In the genomic region with DNA sequence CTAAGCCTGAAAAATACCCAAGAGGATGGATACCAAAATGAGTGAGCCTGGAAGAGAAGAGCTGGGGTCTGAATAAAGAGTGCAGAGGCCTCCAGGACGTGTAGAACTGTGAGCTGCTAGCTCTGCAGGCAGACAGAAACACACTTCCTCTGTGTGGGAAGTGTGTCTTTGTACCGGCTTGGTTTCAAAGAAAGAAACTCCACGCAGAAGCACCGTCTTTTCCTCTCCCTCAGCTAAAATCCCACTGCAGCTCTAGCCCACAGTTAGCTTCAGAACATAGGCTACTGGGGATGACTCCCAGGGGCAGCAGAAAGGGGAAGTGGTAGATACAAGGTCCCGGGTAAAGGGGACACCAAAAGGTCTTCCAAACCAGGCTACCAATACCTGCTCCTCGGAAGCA, we compare ENCODE assay signal across 24 mouse cellular contexts. TPM values are rescaled to one million over a fixed set of nuclear protein-coding genes. Genes with fewer than 3 reads are reported as not detected.
A peak's percentile ranks its signal among the peaks of the same experiment; 100 is the strongest.
DNase-seq lines count a peak whose midpoint lies in the region; ATAC-seq and TF ChIP-seq lines count a peak whose summit lies in the region.
"Had no signal": no experiment of that assay in that cellular context is flagged by ENCODE, and none has a peak within 500 bp of the region (broad histone marks: within the 10 kb centered on the region; RNA-seq: fewer than 3 reads in every experiment).

No protein-coding gene starts in this region.

- H3K27me3 ChIP-seq in embryonic facial prominence, embryonic 14.5 days (replicated peaks; ENCODE audit: control insufficient read depth, insufficient read depth, low read length) = no peaks in the 10 kb centered on the region
- no peaks in the 10 kb centered on the region for H3K27me3 ChIP-seq in embryonic facial prominence, embryonic 10.5 days (replicated peaks; ENCODE audit: low read depth, poor library complexity, severe bottlenecking)
- no peaks in the 10 kb centered on the region for H3K27me3 ChIP-seq in thymus, adult 2 months (ENCODE audit: control insufficient read depth, insufficient read depth, low read length)
- H3K27me3 ChIP-seq: embryonic facial prominence, embryonic 15.5 days; forebrain, embryonic 15.5 days; hindbrain, embryonic 12.5 days had no signal

- TF ChIP-seq CTCF in left cerebral cortex, adult 2 months (IDR thresholded peaks at IDR 0.05) = no peak
- TF ChIP-seq CTCF in thymus, adult 2 months (IDR thresholded peaks at IDR 0.05; ENCODE audit: borderline replicate concordance, control insufficient read depth, extremely low read depth, insufficient read depth, low read length, poor library complexity) = no peak

- DNase-seq in embryonic facial prominence, embryonic 14.5 days (ENCODE audit: low spot score) = no peak
- no peak for DNase-seq in embryonic facial prominence, embryonic 10.5 days (ENCODE audit: low spot score)
- DNase-seq in left cerebral cortex, adult 2 months (ENCODE audit: extremely low spot score in 1 of 2, low spot score in 2 of 2) = no peak
- no peak for DNase-seq in left cerebral cortex, adult 11 months (ENCODE audit: low spot score)
- no peak for DNase-seq in thymus, adult 2 months
- DNase-seq in thymus, postnatal 4 days = no peak
- no peak for DNase-seq in yolk sac, embryonic 10.5 days (ENCODE audit: low spot score)
- DNase-seq: adrenal gland, postnatal 10 days; B cell, adult 2 months; cerebellum, adult 11-12 months; cerebellum, adult 9-10 months; cerebellum, postnatal 25 days; gastrocnemius, postnatal 14 days; heart, postnatal 10 days; heart, postnatal 4 days had no signal

- H3K4me3 ChIP-seq in embryonic facial prominence, embryonic 14.5 days (ENCODE audit: low read depth, low read length) = no peak overlapping the region
- no peak overlapping the region for H3K4me3 ChIP-seq in embryonic facial prominence, embryonic 10.5 days
- no peak overlapping the region for H3K4me3 ChIP-seq in left cerebral cortex, adult 2 months
- H3K4me3 ChIP-seq in thymus, adult 2 months (ENCODE audit: control insufficient read depth, insufficient read depth, low read length) = no peak overlapping the region
- H3K4me3 ChIP-seq: embryonic facial prominence, embryonic 15.5 days; erythroblast, embryonic 14.5 days; forebrain, embryonic 10.5 days; forebrain, embryonic 15.5 days; heart, embryonic 10.5 days; hindbrain, embryonic 12.5 days had no signal

- peaks cover 5% of the 10 kb centered on the region for H3K4me1 ChIP-seq in embryonic facial prominence, embryonic 14.5 days (ENCODE audit: control insufficient read depth, insufficient read depth, low read length)
- peaks cover 7% of the 10 kb centered on the region for H3K4me1 ChIP-seq in embryonic facial prominence, embryonic 10.5 days
- peaks cover 21% of the 10 kb centered on the region for H3K4me1 ChIP-seq in thymus, adult 2 months (replicated peaks; ENCODE audit: control insufficient read depth, insufficient read depth, low read length)
- H3K4me1 ChIP-seq: heart, embryonic 10.5 days had no signal

- H3K36me3 ChIP-seq in embryonic facial prominence, embryonic 14.5 days (ENCODE audit: control insufficient read depth, insufficient read depth, low read length) = peaks cover 61% of the 10 kb centered on the region
- peaks cover 69% of the 10 kb centered on the region for H3K36me3 ChIP-seq in embryonic facial prominence, embryonic 10.5 days (replicated peaks)
- peaks cover 19% of the 10 kb centered on the region for H3K36me3 ChIP-seq in thymus, adult 2 months (ENCODE audit: control insufficient read depth, insufficient read depth, low read length)

- WGBS in embryonic facial prominence, embryonic 14.5 days = 92% methylated on average over 6 of the region's 6 CpGs
- WGBS in embryonic facial prominence, embryonic 10.5 days = 87% methylated on average over 6 of the region's 6 CpGs
- WGBS in thymus, adult 2 months = 13% methylated on average over 6 of the region's 6 CpGs

- no peak for TF ChIP-seq POLR2A in thymus, adult 2 months (IDR thresholded peaks at IDR 0.05; ENCODE audit: control insufficient read depth, extremely low read depth, insufficient read depth, low read length, poor library complexity)

- no peaks in the 10 kb centered on the region for H3K9me3 ChIP-seq in embryonic facial prominence, embryonic 14.5 days (ENCODE audit: control insufficient read depth, low read length)
- H3K9me3 ChIP-seq in embryonic facial prominence, embryonic 10.5 days = no peaks in the 10 kb centered on the region
- H3K9me3 ChIP-seq: embryonic facial prominence, embryonic 15.5 days; forebrain, embryonic 10.5 days; forebrain, embryonic 15.5 days; G1E; heart, embryonic 10.5 days; hindbrain, embryonic 12.5 days had no signal

- no peak overlapping the region for H3K27ac ChIP-seq in embryonic facial prominence, embryonic 14.5 days (replicated peaks; ENCODE audit: low read depth, low read length)
- no peak overlapping the region for H3K27ac ChIP-seq in embryonic facial prominence, embryonic 10.5 days (replicated peaks)
- H3K27ac ChIP-seq in left cerebral cortex, adult 2 months = peak overlapping the region; percentile 80
- peak overlapping the region; percentile 44 for H3K27ac ChIP-seq in thymus, adult 2 months (ENCODE audit: control insufficient read depth, insufficient read depth, low read length)
- H3K27ac ChIP-seq: embryonic facial prominence, embryonic 15.5 days; forebrain, embryonic 10.5 days; forebrain, embryonic 15.5 days; heart, embryonic 10.5 days; hindbrain, embryonic 12.5 days; hindbrain, postnatal 0 days had no signal

- ATAC-seq in embryonic facial prominence, embryonic 14.5 days (ENCODE audit: low read depth) = no peak
- ATAC-seq: CD4-positive, CD25-positive, alpha-beta regulatory T cell, adult 4 months; forebrain, embryonic 15.5 days; hindbrain, postnatal 0 days had no signal

- no peak overlapping the region for H3K4me2 ChIP-seq in embryonic facial prominence, embryonic 14.5 days (ENCODE audit: low read depth, low read length)
- H3K4me2 ChIP-seq: embryonic facial prominence, embryonic 15.5 days; forebrain, embryonic 15.5 days; hindbrain, embryonic 12.5 days had no signal

- peak overlapping the region; percentile 10; the same call in 1 of the 2 replicates for H3K9ac ChIP-seq in embryonic facial prominence, embryonic 14.5 days (ENCODE audit: low read depth, low read length)
- H3K9ac ChIP-seq: embryonic facial prominence, embryonic 15.5 days; forebrain, embryonic 15.5 days; hindbrain, embryonic 12.5 days had no signal

- intact Hi-C loops in left cerebral cortex, adult 2 months (cut with DNase I) = no loop called here

RNA-seq across cellular contexts. Expression of a gene that starts 4.3 kb away (rescaled TPM):
- polyA plus RNA-seq in embryonic facial prominence, embryonic 14.5 days (2014; fragmentation: Nextera tagmentation; extraction: Ambion mirVana) = 96.7 and 111 TPM in 2 replicates
- 115 and 117 TPM in 2 replicates for polyA plus RNA-seq in embryonic facial prominence, embryonic 10.5 days (2016; fragmentation: Nextera tagmentation; extraction: Ambion mirVana)
- total RNA-seq in left cerebral cortex, adult 2 months (2021) = 10 to 100 TPM; 42.1 to 52.1 TPM
- 70.1 and 70.8 TPM in 2 replicates for polyA plus RNA-seq in thymus, adult 2 months (2012; rRNA removed)

RNA-seq across cellular contexts. Expression of a gene that starts 21.5 kb away (rescaled TPM):
- polyA plus RNA-seq in embryonic facial prominence, embryonic 14.5 days (2014; fragmentation: Nextera tagmentation; extraction: Ambion mirVana) = 49.7 and 50.5 TPM in 2 replicates
- 38.6 and 44.1 TPM in 2 replicates for polyA plus RNA-seq in embryonic facial prominence, embryonic 10.5 days (2016; fragmentation: Nextera tagmentation; extraction: Ambion mirVana)
- 10 to 100 TPM; 50.9 to 67.0 TPM for total RNA-seq in left cerebral cortex, adult 2 months (2021)
- polyA plus RNA-seq in thymus, adult 2 months (2012; rRNA removed) = 34.8 and 35.3 TPM in 2 replicates

RNA-seq across cellular contexts. Expression of a gene that starts 26.3 kb away (rescaled TPM):
- polyA plus RNA-seq in embryonic facial prominence, embryonic 14.5 days (2014; fragmentation: Nextera tagmentation; extraction: Ambion mirVana) = 26.6 and 29.3 TPM in 2 replicates
- 27.7 and 28.5 TPM in 2 replicates for polyA plus RNA-seq in embryonic facial prominence, embryonic 10.5 days (2016; fragmentation: Nextera tagmentation; extraction: Ambion mirVana)
- 10 to 100 TPM; 30.1 to 34.8 TPM for total RNA-seq in left cerebral cortex, adult 2 months (2021)
- polyA plus RNA-seq in thymus, adult 2 months (2012; rRNA removed) = 73.8 and 78.8 TPM in 2 replicates

RNA-seq across cellular contexts. Expression of a gene that starts 27.4 kb away (rescaled TPM):
- polyA plus RNA-seq in embryonic facial prominence, embryonic 14.5 days (2014; fragmentation: Nextera tagmentation; extraction: Ambion mirVana) = 14.1 and 14.8 TPM in 2 replicates
- polyA plus RNA-seq in embryonic facial prominence, embryonic 10.5 days (2016; fragmentation: Nextera tagmentation; extraction: Ambion mirVana) = 14.0 and 15.1 TPM in 2 replicates
- total RNA-seq in left cerebral cortex, adult 2 months (2021) = 10 to 100 TPM; 84.2 to 94.0 TPM
- 32.5 and 34.2 TPM in 2 replicates for polyA plus RNA-seq in thymus, adult 2 months (2012; rRNA removed)

RNA-seq across cellular contexts. Expression of a gene that starts 31.1 kb away (rescaled TPM):
- 1.7 and 2.4 TPM in 2 replicates for polyA plus RNA-seq in embryonic facial prominence, embryonic 14.5 days (2014; fragmentation: Nextera tagmentation; extraction: Ambion mirVana)
- 1.0 and 1.4 TPM in 2 replicates for polyA plus RNA-seq in embryonic facial prominence, embryonic 10.5 days (2016; fragmentation: Nextera tagmentation; extraction: Ambion mirVana)
- total RNA-seq in left cerebral cortex, adult 2 months (2021) = 1 to 10 TPM; 5.7 to 6.2 TPM
- polyA plus RNA-seq in thymus, adult 2 months (2012; rRNA removed) = 4.9 and 7.0 TPM in 2 replicates
- total RNA-seq: hindbrain, postnatal 0 days had no signal
- polyA plus RNA-seq: erythroblast, embryonic 14.5 days had no signal

Comparison
In these comparisons a context has a peak if more than half of its experiments do, and no peak if none do; other contexts are left out.
1. H3K27ac ChIP-seq: peak in left cerebral cortex, adult 2 months (single experiment) and thymus, adult 2 months (single experiment); none in embryonic facial prominence, embryonic 14.5 days (single experiment) and embryonic facial prominence, embryonic 10.5 days (single experiment).